Mouse (Mus musculus) liver, postnatal 0 days (tissue): ENCODE measurements at regions not wholly inside any gene's neighbourhood (a gene's known extent, or its start where the extent isn't known, plus 50 kb on each side); places are given as distances from the start of the nearest gene placed in this dataset.

ENCODE experiments used
- CTCF ChIP-seq: sonication (generic); IDR thresholded peaks from 2 replicates; pipeline ENCODE4 v1.5.1; 2016; ENCODE audit warnings: antibody characterized with exemption, low read depth
- EP300 ChIP-seq: IDR thresholded peaks from 2 replicates; pipeline ENCODE4 v1.6.1; 2016; ENCODE audit warnings: antibody characterized with exemption, low read depth, mild to moderate bottlenecking

GRCm38 (mm10) chr12:77112133-77112532 is 125.8 kb upstream of the Fut8 start:
- no peak for TF ChIP-seq CTCF
- no peak for TF ChIP-seq EP300
